Mouse (Mus musculus): ENCODE measurements around the gene Zfp654. TPM values are rescaled to one million over a fixed set of nuclear protein-coding genes. Genes with fewer than 3 reads are reported as not detected.

The Zfp654 gene
- polyA plus RNA-seq, 1 experiment from 2014 or later: 7.0 TPM

Other genes starting within 250 kb of the Zfp654 start
- gene Csnka2ip, start 249.2 kb downstream of the Zfp654 start, polyA plus RNA-seq (2015; fragmentation: Nextera tagmentation; extraction: Ambion mirVana): not detected in 2 replicates
- gene 4930453N24Rik, start 80.5 kb downstream of the Zfp654 start, polyA plus RNA-seq (2015; fragmentation: Nextera tagmentation; extraction: Ambion mirVana): 19.0 and 25.2 TPM in 2 replicates
- 81.8 and 98.0 TPM in 2 replicates for gene Cggbp1, start 344 bp upstream of the Zfp654 start, polyA plus RNA-seq (2015; fragmentation: Nextera tagmentation; extraction: Ambion mirVana)